Mouse (Mus musculus) left cerebral cortex, adult 8-10 months (tissue): ENCODE results near the gene Papln. TPM values are rescaled to one million over a fixed set of nuclear protein-coding genes. Genes with fewer than 3 reads are reported as not detected.

Experiments
- DNase-seq, 2 experiments: peaks; one replicate each; pipeline ENCODE4 v3.0.0; 2022; ENCODE audit warnings: low spot score in 2 of 2
- total RNA-seq, 4 experiments: library from RNA; stranded (reverse); gene quantifications; 2 replicates each; pipeline ENCODE4 v1.2.4; 2022

The Papln gene
- total RNA-seq, 4 experiments from 2014 or later = 9.8 to 14.9 (median 13.4) TPM

- DNase-seq = no peak
These were observed 53.2 kb downstream of the Papln start for GRCm38 (mm10) chr12:83816616-83817015.

DNA sequence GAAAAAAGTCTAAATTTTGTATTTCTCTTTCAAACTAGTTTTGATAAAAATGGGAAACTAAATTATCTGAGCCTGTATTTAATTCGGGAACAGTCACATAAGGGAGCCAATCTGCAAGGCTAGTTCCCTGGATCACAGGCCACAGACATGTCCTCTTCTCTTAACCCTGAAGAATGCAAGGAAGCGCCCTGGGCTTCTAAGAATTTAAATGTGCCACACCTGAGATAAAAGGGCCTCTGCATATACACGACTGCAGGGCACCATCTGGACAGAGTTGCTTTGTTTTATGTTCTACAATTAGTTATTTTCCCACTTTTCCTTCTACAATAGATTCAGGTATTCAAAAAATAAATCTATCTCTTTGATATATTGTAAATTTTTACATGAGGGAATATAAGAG lies 67.0 kb downstream of the Papln start:
- DNase-seq = no peak

DNA sequence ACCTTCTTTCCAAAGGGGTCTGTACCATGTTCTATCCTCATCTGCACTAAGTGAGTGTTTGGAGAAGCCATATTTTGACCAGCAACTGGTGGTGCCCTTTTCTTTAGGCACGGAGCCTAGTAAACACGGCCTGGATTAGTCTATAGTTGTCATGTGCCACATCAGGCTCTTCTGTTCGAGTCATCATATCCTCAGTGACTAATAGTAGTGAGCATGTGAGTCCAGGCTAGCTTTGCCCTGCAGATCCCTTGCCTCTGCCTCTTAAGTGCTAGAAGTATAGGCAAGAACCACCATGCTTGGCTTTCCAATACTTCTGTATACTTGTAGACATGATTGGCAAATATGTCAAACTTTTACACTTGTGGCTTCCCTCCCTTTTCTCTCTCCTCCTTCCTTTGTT lies 70.5 kb downstream of the Papln start:
- no peak for DNase-seq

DNA sequence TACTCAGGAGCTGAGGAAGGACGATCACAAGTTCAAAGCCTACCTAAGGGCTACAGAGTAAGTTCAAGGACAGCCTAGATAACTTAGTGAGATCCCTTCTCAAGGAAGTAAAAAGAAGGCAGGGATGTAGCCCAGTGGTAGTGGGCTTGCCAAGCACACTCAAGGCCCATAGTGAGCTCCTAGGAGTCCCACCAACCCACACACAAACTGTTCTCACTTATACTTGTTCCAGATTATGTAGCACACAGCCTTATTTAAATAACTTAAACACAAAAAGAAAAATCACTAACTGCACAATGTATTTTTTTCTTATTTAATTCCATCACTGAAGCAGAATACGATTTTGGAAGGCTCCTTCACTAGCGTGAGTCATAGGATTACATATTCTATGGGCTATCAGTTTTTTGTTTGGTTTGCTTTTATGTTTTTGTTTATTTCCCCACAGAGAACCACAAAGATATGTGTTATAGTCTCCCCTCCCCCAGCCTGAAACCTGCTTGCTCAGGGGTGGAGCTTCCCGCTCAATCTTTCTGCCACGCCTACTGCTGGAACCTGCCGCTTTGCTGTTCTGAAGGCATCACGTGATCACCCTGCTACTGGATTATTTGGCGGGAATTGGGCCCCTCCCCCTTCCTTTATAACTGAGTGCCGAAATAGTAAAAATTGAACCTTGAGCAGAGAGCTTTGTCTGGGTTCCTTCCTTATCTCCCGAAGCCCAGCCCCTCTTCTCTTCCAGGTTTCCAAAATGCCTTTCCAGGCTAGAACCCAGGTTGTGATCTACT lies 78.2 kb downstream of the Papln start:
- DNase-seq = no peak

Other genes with a start within 250 kb of the Papln start
- gene Dcaf4, start 243.2 kb upstream of the Papln start, total RNA-seq = 10 to 100 TPM; 31.2 to 34.0 (median 33.0) TPM
- gene Zfyve1, start 166.4 kb upstream of the Papln start, total RNA-seq = 10 to 100 TPM; 38.9 to 47.2 (median 42.2) TPM
- gene Rbm25, start 132.4 kb upstream of the Papln start, total RNA-seq = 100 to 1,000 TPM; 113 to 124 (median 120) TPM
- 10 to 100 TPM; 57.0 to 65.7 (median 63.1) TPM for gene Psen1, start 75.5 kb upstream of the Papln start, total RNA-seq
- gene Numb, start 158.3 kb downstream of the Papln start, total RNA-seq = 10 to 100 TPM; 57.3 to 67.8 (median 60.5) TPM
- 10 to 100 TPM; 15.6 to 19.2 (median 16.2) TPM for gene Riox1, start 187.0 kb downstream of the Papln start, total RNA-seq
- not detected for gene Heatr4, start 221.2 kb downstream of the Papln start, total RNA-seq
- 1 to 10 TPM; 8.1 to 9.4 (median 8.8) TPM for gene Acot2, start 224.2 kb downstream of the Papln start, total RNA-seq
- 10 to 100 TPM; 13.7 to 20.6 (median 17.5) TPM for gene Acot1, start 245.9 kb downstream of the Papln start, total RNA-seq